Mouse (Mus musculus) MEL (cell line): ENCODE measurements at regions not wholly inside any gene's neighbourhood (a gene's known extent, or its start where the extent isn't known, plus 50 kb on each side); places are given as distances from the start of the nearest gene placed in this dataset.
A peak's percentile ranks its signal among the peaks of the same experiment; 100 is the strongest.
"Not testable (repeated sequence)": the region's sequence is repeated elsewhere in the genome, so short reads cannot be mapped to it uniquely, and the experiment has no call there.

Experiments used
- CHD2 ChIP-seq: IDR thresholded peaks from 2 replicates; pipeline ENCODE4 v1.6.1; 2011; ENCODE audit warnings: low read length, improper control_type of control experiment
- CTCF ChIP-seq, 3 experiments: IDR thresholded peaks in 2 of 3; conservative IDR thresholded peaks in 1 of 3; 2 replicates each; pipeline ENCODE4 v1.5.1; 2011 to 2012; ENCODE audit warnings: low read length in 3 of 3, low read depth in 2 of 3, mild to moderate bottlenecking in 2 of 3, improper control_type of control experiment in 1 of 3, inconsistent platforms in 1 of 3, mixed read lengths in 1 of 3, moderate library complexity in 1 of 3; ENCODE audit not compliant: control insufficient read depth in 1 of 3, insufficient read depth in 1 of 3, poor library complexity in 1 of 3, severe bottlenecking in 1 of 3
- EP300 ChIP-seq, 2 experiments: IDR thresholded peaks; 2 replicates each; pipeline ENCODE4 v1.6.1; 2011; ENCODE audit warnings: improper control_type of control experiment in 2 of 2, low read length in 2 of 2, low read depth in 1 of 2, mild to moderate bottlenecking in 1 of 2
- GATA1 ChIP-seq: IDR thresholded peaks from 2 replicates; pipeline ENCODE4 v1.6.1; 2011; ENCODE audit warnings: low read depth, low read length, improper control_type of control experiment
- HCFC1 ChIP-seq: IDR thresholded peaks from 2 replicates; pipeline ENCODE4 v1.6.1; 2012; ENCODE audit warnings: low read depth, mild to moderate bottlenecking, inconsistent platforms, low read length, improper control_type of control experiment, moderate library complexity
- MAX ChIP-seq: IDR thresholded peaks from 2 replicates; pipeline ENCODE4 v1.6.1; 2011; ENCODE audit warnings: low read length, improper control_type of control experiment
- NELFE ChIP-seq: IDR thresholded peaks from 2 replicates; pipeline ENCODE4 v1.6.1; 2011; ENCODE audit warnings: low read depth, low read length, improper control_type of control experiment
- RAD21 ChIP-seq: IDR thresholded peaks from 2 replicates; pipeline ENCODE4 v1.6.1; 2011; ENCODE audit warnings: mild to moderate bottlenecking, low read depth, low read length, improper control_type of control experiment
- UBTF ChIP-seq: IDR thresholded peaks from 2 replicates; pipeline ENCODE4 v1.6.1; 2012; ENCODE audit warnings: low read depth, mild to moderate bottlenecking, inconsistent platforms, low read length, improper control_type of control experiment, moderate library complexity, borderline replicate concordance; ENCODE audit not compliant: insufficient read depth
- ZC3H11A ChIP-seq: IDR thresholded peaks from 2 replicates; pipeline ENCODE4 v1.6.1; 2012; ENCODE audit warnings: low read depth, mild to moderate bottlenecking, inconsistent platforms, low read length, improper control_type of control experiment

DNA sequence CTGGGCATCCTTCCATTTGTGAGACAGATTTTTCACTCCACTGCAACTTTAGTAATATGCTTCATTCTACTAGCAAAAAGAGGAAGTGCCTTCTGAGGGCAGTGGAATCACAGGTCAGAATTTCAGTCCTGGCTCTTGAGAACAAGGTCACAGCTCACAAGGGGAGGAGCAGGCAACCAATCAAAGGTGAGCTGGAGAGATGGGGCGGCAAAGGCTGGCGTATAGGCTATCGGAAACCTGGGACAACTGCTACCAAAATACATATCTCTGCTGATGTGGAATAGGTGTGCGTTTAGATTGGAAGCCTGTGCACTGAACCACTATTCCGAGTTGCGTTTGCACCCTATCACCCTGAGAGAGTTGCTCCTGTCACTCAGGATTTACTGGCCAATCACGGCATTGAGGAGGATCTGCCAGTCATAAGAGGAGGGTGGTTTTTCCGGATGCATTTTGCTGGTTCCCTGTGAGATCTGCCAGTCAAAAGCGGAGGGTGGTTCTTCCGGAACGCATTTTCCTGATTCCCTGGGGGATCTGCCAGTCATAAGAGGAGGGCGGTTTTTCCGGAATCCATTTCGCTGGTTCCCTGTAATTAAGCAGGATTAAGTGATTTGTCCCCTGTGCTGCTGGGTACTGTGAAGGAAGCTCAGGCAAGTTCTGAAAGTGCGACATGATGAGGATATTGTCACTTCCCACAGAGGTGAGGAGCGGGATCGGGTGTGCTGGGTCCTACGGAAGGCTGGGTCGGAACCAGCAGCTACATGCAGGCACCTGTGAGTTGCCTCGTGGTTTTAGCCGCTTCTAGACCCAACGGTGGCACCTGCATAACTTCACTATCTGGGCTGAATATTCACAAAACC is 113.3 kb downstream of the Zfp97 start:
- TF ChIP-seq GATA1, result peak; percentile 23; the same call in 1 of the 2 replicates
- peak; percentile 93 for TF ChIP-seq CHD2
- TF ChIP-seq UBTF; CTCF (IDR thresholded peaks at IDR 0.05 in 2 of 3, conservative IDR thresholded peaks at IDR 0.05 in 1 of 3; ENCODE audit: control insufficient read depth in 1 of 3, insufficient read depth in 1 of 3, low read depth in 2 of 3, low read length in 3 of 3, poor library complexity in 1 of 3, severe bottlenecking in 1 of 3); MAX; RAD21; ZC3H11A: not testable (repeated sequence)
- peak; percentile 70 for TF ChIP-seq NELFE
- TF ChIP-seq EP300 (IDR thresholded peaks at IDR 0.05; ENCODE audit: low read depth in 1 of 2, low read length in 2 of 2), result peak in 1 of 2 experiments; percentile 50; a peak in 1 of 4 replicates
- TF ChIP-seq HCFC1, result peak; percentile 83
